Mouse (Mus musculus) bone marrow macrophage, adult 2 months (primary cell): ENCODE results near the gene Zfp750.

Experiments
- CTCF ChIP-seq: IDR thresholded peaks from 2 replicates; pipeline ENCODE4 v1.5.1; 2012; ENCODE audit warnings: low read depth, mild to moderate bottlenecking, low read length, moderate library complexity
- POLR2A ChIP-seq: IDR thresholded peaks from 2 replicates; pipeline ENCODE4 v1.6.1; 2012; ENCODE audit warnings: mild to moderate bottlenecking, low read depth, low read length, borderline replicate concordance

DNA sequence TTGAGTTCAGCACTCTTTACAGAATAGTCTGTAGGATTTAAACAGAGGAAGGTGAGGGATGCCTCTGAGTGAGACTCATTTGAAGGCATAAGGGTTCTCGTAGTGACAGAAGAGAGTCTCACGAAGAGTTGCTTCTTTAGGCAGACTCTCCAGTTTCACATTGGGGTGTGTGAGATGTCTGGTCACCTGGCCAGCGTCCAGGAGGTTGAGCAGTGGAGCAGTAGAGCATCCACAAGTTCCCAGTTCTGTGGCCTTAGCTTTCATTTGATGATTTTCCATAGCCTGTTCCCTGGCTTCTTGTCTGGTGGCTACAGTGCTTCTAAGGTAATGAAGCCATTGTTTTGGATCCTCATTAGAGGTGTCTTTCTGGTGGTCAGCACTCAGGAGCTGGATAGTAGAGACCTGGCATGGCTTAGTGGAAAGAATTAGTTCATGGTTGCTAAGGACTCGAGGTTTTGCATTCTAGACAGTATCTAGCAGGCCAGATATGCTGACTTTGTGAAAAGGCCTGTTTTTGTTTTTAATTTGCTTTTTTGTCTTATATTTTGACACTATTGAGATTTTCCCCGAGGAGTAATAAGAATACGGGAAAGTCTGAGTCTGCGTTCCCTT, 33.8 kb upstream of the Zfp750 start:
- no peak for TF ChIP-seq POLR2A
- TF ChIP-seq CTCF: no peak
